Mouse (Mus musculus) liver, adult 2 months (tissue): ENCODE results near the gene Naa60. TPM values are rescaled to one million over a fixed set of nuclear protein-coding genes. Genes with fewer than 3 reads are reported as not detected.

Experiments
- DNase-seq: peaks from one replicate; pipeline ENCODE4 v3.0.0-alpha.2; 2011; ENCODE audit warnings: low read depth, low spot score; ENCODE audit errors: extremely low read depth
- H3K27ac ChIP-seq: fragments of 200-500 bp; replicated peaks from 2 replicates; pipeline ENCODE4 v1.5.1; 2012; ENCODE audit warnings: low read depth, mild to moderate bottlenecking, control low read depth, inconsistent platforms, low read length; ENCODE audit not compliant: insufficient read depth
- H3K27me3 ChIP-seq: fragments of 200-500 bp; 2 replicates; pipeline ENCODE4 v1.6.1; 2012; ENCODE audit warnings: mild to moderate bottlenecking, moderate library complexity, low read length, inconsistent platforms; ENCODE audit not compliant: control insufficient read depth, insufficient read depth
- H3K36me3 ChIP-seq: fragments of 200-500 bp; 2 replicates; pipeline ENCODE4 v1.6.1; 2012; ENCODE audit warnings: low read length, inconsistent platforms; ENCODE audit not compliant: control insufficient read depth, insufficient read depth
- H3K4me1 ChIP-seq: fragments of 200-500 bp; 2 replicates; pipeline ENCODE4 v1.6.1; 2011; ENCODE audit warnings: low read length; ENCODE audit not compliant: control insufficient read depth, insufficient read depth
- H3K4me3 ChIP-seq: fragments of 200-500 bp; 2 replicates; pipeline ENCODE4 v1.5.1; 2011; ENCODE audit warnings: low read depth, mild to moderate bottlenecking, control low read depth, low read length, moderate library complexity; ENCODE audit not compliant: insufficient read depth
- H3K79me2 ChIP-seq: fragments of 200-500 bp; 2 replicates; pipeline ENCODE4 v1.6.1; 2012; ENCODE audit warnings: inconsistent platforms, mild to moderate bottlenecking, low read length, moderate library complexity; ENCODE audit not compliant: control insufficient read depth, insufficient read depth
- H3K9ac ChIP-seq: fragments of 200-500 bp; 2 replicates; pipeline ENCODE4 v1.6.1; 2012; ENCODE audit warnings: low read depth, mild to moderate bottlenecking, control low read depth, inconsistent platforms, low read length
- CTCF ChIP-seq: fragments of 200-500 bp; IDR thresholded peaks from 2 replicates; pipeline ENCODE4 v1.5.1; 2011; ENCODE audit warnings: low read depth, low read length, control low read depth
- POLR2A ChIP-seq: fragments of 200-500 bp; IDR thresholded peaks from 2 replicates; pipeline ENCODE4 v1.6.1; 2011; ENCODE audit warnings: low read length, control low read depth; ENCODE audit not compliant: insufficient read depth; ENCODE audit errors: extremely low read depth
- WGBS: fragments of 180-500 bp; shearing (Covaris S2); methylation state at CpG from one replicate; pipeline ENCODE4 v1.1.7; 2018; 5-methylcytosine and 5-hydroxymethylcytosine counted together
- polyA plus RNA-seq: library from polyadenylated mRNA; depleted of rRNA; stranded (reverse); fragments of >200 nt; gene quantifications from 2 replicates; pipeline ENCODE4 v1.2.3, GENCODE M21; 2012; rRNA removed
- total RNA-seq: library from RNA; depleted of rRNA; stranded (reverse); fragments of >200 nt; gene quantifications from 2 replicates; pipeline ENCODE4 v1.2.3, GENCODE M21; 2014; rRNA removed

Gene Naa60
- total RNA-seq (32.0 and 43.4 TPM in 2 replicates), polyA plus RNA-seq (83.0 and 88.5 TPM in 2 replicates)

DNA sequence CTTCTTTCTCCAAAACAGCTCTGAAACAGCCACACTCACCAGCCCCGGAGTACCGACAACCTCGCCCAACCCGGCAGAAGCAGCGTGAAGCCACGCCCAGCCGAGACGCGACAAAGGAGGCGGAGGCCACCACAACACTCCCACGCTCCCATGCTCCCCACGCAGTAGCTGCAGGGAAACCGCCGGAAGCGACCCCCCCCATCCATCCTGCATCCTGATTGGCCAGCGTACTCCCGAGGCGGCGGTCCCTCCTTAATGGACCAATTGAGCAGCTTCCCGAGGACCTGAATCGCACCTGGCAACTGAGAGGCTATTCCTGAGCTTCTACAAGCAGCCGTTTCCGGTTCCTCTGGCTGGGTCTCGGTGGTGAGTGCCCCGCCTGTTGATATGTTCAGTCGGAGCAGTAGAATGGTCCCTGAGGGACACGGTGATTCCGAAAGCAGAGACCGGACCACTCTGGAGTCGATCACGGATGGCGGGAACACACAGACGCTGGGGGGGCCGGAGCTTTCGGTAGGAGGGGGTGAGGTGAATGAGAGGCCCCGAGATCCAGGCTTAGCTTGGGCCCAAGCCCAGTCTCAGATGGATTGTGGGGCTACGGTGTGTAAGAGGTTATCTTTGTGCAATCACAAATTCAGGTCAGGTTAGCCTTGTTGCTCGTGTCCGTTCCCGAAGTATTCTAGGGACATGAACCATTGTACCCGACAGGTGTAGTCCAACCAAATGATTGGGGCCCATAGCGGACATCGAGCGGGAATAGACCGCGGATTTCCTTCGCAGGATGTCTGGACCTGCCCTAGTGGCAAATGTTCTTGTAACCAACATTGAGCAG is at the start of gene Naa60:
TSS of gene Naa60 (plus strand) at position 160 of the 832 bp plus-strand sequence.
- H3K79me2 ChIP-seq: peaks cover 3% of the 10 kb centered on the region; the same call in 1 of the 2 replicates
- peaks cover 3% of the 10 kb centered on the region for H3K4me1 ChIP-seq
- DNase-seq: peak; percentile 90
- no peaks in the 10 kb centered on the region for H3K27me3 ChIP-seq
- peak within 1 kb of the TSS; percentile 70 for H3K4me3 ChIP-seq
- 3% methylated on average over 47 of the region's 47 CpGs for WGBS
- peak within 1 kb of the TSS; percentile 56 for H3K9ac ChIP-seq
- peak within 1 kb of the TSS; percentile 65 for H3K27ac ChIP-seq
- no peak for TF ChIP-seq CTCF
- 0 out of 2 replicates have a peak, but pooled peaks have one; percentile 8 for TF ChIP-seq POLR2A
- H3K36me3 ChIP-seq: no peaks in the 10 kb centered on the region; the same call in 1 of the 2 replicates

DNA sequence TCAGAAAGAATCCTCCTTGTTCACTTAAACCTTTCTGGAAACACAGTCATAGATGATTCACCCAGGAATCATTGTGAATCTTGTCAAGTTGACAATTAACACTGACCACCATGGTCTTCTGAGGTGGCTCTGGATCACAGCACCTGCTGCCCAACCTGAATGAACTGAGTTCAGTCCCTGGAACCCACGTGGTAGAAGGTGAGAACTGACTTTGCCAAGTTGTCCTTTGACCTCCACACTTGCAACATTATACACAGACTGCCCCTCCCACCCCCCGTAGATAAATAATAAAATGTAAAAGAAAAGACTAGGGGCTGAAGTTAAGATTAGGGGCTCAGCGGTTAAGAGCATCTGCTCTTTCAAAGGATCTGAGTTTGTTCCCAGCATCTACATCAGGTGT is 44.2 kb upstream of the Naa60 start:
- no peak overlapping the region for H3K4me3 ChIP-seq
- DNase-seq: peak; percentile 59
- no peaks in the 10 kb centered on the region for H3K4me1 ChIP-seq
- H3K27ac ChIP-seq: no peak overlapping the region
- WGBS: 27% methylated on average over 3 of the region's 3 CpGs
- no peaks in the 10 kb centered on the region for H3K27me3 ChIP-seq
- TF ChIP-seq POLR2A: no peak
- no peak for TF ChIP-seq CTCF
- no peaks in the 10 kb centered on the region for H3K79me2 ChIP-seq
- H3K36me3 ChIP-seq: no peaks in the 10 kb centered on the region
- no peak overlapping the region for H3K9ac ChIP-seq

DNA sequence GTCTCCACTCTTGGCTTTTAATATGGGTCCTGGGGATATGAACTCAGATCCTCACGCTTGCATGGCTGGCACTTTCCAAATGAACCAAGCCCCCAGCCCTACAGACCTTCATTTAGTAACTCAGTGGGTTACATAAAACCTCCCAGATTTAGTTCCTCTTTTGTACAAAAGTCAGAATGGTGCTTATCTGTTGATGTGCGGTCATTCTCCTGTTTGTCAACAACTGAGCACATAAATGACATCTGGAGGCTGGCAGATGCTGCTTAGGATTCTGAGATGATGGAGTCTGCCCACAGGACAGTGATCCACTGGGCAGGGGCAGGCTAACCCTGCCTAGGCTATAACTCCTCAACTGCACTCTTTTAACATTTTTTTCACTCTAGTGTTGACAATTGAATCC is 42.4 kb upstream of the Naa60 start:
- no peak overlapping the region for H3K27ac ChIP-seq
- H3K4me3 ChIP-seq: no peak overlapping the region
- no peaks in the 10 kb centered on the region for H3K36me3 ChIP-seq
- H3K4me1 ChIP-seq: no peaks in the 10 kb centered on the region
- 87% methylated on average over 2 of the region's 2 CpGs for WGBS
- H3K9ac ChIP-seq: no peak overlapping the region
- DNase-seq: no peak
- no peaks in the 10 kb centered on the region for H3K27me3 ChIP-seq
- TF ChIP-seq POLR2A (no peak), CTCF (no peak)
- H3K79me2 ChIP-seq: no peaks in the 10 kb centered on the region

DNA sequence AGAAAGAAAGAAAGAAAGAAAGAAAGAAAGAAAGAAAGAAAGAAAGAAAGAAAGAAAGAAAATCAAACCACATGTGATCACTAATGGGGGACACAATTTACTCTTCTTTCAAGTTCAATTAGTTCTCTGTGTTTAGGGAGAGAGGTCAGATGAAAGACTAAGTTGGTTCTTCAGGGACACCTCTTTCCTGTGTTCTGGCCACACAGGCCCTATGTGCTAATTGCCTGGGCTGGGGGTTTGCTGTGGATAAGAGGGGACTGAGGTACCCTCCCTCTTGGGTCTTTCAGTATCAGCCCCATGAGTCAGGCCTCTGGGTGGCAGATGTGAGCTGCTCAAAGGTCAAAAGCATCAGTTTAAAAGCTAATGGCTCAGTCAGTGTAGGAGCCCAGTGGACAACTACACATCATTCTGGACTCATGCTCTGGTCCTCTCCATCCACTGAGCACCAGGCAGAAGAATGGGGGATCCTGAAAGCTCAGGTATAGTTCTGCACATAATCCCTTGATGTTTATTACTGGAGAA is 41.5 kb upstream of the Naa60 start, which contains the start of gene Olfr15:
TSS of gene Olfr15 (plus strand) at position 291 of the 522 bp plus-strand sequence.
- Histone ChIP-seq H3K27ac (no peak within 1 kb of the TSS), H3K4me1 (no peaks in the 10 kb centered on the region)

DNA sequence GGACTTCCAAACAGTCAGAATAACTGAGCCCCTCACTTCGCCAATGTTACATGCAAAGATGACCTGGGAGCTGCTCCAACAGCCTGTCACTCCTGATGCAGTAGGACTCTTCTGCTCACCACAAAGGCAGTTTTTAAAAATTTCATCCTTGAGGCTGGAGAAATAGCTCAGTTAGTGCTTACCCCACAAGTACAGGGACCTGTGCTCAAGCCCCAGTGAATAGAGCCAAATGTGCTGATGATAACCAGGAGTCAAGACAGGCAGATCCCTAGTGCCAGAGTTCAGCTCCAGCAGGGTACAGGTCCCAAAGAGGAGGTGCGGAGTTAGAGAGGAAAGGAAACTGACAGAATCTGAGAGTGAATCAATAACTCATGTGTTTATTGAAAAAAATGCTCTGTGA is 36.7 kb upstream of the Naa60 start:
- DNase-seq: peak; percentile 77
- H3K27ac ChIP-seq: no peak overlapping the region
- WGBS: 62% methylated on average over 2 of the region's 2 CpGs
- no peak overlapping the region for H3K4me3 ChIP-seq
- no peak overlapping the region for H3K9ac ChIP-seq
- no peaks in the 10 kb centered on the region for H3K27me3 ChIP-seq
- no peaks in the 10 kb centered on the region for H3K36me3 ChIP-seq
- TF ChIP-seq POLR2A (no peak), CTCF (no peak)
- H3K79me2 ChIP-seq: no peaks in the 10 kb centered on the region
- H3K4me1 ChIP-seq: no peaks in the 10 kb centered on the region

More for the DNA sequence above, 41.5 kb upstream of the Naa60 start, which contains the start of gene Olfr15:
- Histone ChIP-seq H3K27me3 (no peaks in the 10 kb centered on the region), H3K9ac (no peak within 1 kb of the TSS), H3K79me2 (no peaks in the 10 kb centered on the region), H3K36me3 (no peaks in the 10 kb centered on the region), H3K4me3 (no peak within 1 kb of the TSS)
- no peak for DNase-seq
- peak; percentile 31; the same call in 1 of the 2 replicates for TF ChIP-seq CTCF
- no peak for TF ChIP-seq POLR2A
